Mouse (Mus musculus): ENCODE measurements around the gene Hist1h4c. TPM values are rescaled to one million over a fixed set of nuclear protein-coding genes. Genes with fewer than 3 reads are reported as not detected.

Hist1h4c gene
- polyA plus RNA-seq, 1 experiment from 2014 or later, result 3.7 TPM

DNA sequence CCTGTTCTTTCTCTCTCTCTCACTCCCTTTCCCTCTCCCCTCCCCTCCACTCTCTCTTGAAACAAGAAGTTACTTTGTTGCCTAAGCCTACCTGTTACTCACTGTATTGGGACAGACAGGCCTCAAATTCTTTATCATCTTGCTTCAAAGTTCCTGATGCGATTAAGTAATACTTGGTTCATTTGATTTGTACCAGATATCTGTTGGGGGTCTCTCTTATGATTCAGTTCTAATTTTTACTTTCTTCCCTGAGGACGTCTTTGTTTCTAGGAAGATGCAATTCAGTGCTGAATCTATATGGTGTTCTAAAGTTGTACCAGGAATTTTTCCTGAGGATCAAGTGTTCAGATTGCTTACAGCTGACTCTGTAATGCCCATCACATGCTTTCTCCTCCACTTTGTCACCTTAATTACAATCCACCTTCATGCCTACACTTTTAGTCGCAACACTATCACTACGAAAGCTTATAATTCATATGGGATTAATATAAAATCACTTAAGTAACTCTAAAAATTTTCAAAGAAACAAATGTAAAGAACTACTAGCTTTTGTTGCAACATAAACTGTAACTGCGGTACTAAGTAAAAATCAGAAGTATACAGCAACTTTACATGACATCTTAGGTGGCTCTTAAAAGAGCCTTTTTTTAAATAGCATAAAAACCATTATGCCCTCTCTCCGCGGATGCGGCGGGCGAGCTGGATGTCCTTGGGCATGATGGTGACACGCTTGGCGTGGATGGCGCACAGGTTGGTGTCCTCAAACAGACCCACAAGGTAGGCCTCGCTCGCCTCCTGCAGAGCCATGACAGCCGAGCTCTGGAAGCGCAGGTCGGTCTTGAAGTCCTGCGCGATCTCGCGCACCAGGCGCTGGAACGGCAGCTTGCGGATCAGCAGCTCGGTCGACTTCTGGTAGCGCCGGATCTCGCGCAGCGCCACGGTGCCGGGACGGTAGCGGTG lies 46.4 kb upstream of the Hist1h4c start:
- 1% methylated on average over 16 of the region's 36 CpGs for WGBS
- Histone ChIP-seq H3K27ac (ENCODE audit: low read length) (no peak overlapping the region), H3K27me3 (replicated peaks; ENCODE audit: insufficient read depth, low read length) (no peaks in the 10 kb centered on the region), H3K9me3 (ENCODE audit: low read length) (no peaks in the 10 kb centered on the region), H3K4me3 (ENCODE audit: low read depth, low read length) (peak overlapping the region; percentile 12; the same call in 1 of the 2 replicates), H3K9ac (replicated peaks; ENCODE audit: low read depth) (no peak overlapping the region), H3K4me1 (ENCODE audit: insufficient read depth, low read depth, low read length) (no peaks in the 10 kb centered on the region; the same call in 1 of the 2 replicates), H3K4me2 (replicated peaks; ENCODE audit: low read depth, low read length) (peak overlapping the region; percentile 55), H3K36me3 (ENCODE audit: insufficient read depth, low read length) (no peaks in the 10 kb centered on the region)
- TF ChIP-seq CTCF (IDR thresholded peaks at IDR 0.05), result no peak
- TF ChIP-seq EP300 (IDR thresholded peaks at IDR 0.05), result no peak
- DNase-seq (ENCODE audit: low spot score) (no peak), ATAC-seq (no peak)

GRCm38 (mm10) chr13:23743963-23744362 lies 45.7 kb upstream of the Hist1h4c start:
- no peak for TF ChIP-seq EP300 (IDR thresholded peaks at IDR 0.05)
- no peak for TF ChIP-seq CTCF (IDR thresholded peaks at IDR 0.05)
- Histone ChIP-seq H3K4me3 (ENCODE audit: low read depth, low read length) (no peak overlapping the region), H3K4me2 (replicated peaks; ENCODE audit: low read depth, low read length) (no peak overlapping the region), H3K27ac (ENCODE audit: low read length) (no peak overlapping the region), H3K9me3 (ENCODE audit: low read length) (no peaks in the 10 kb centered on the region), H3K9ac (replicated peaks; ENCODE audit: low read depth) (no peak overlapping the region), H3K27me3 (replicated peaks; ENCODE audit: insufficient read depth, low read length) (no peaks in the 10 kb centered on the region), H3K36me3 (ENCODE audit: insufficient read depth, low read length) (no peaks in the 10 kb centered on the region), H3K4me1 (ENCODE audit: insufficient read depth, low read depth, low read length) (no peaks in the 10 kb centered on the region; the same call in 1 of the 2 replicates)
- ATAC-seq (no peak), DNase-seq (ENCODE audit: low spot score) (no peak)
- 24% methylated on average over 4 of the region's 4 CpGs for WGBS

DNA sequence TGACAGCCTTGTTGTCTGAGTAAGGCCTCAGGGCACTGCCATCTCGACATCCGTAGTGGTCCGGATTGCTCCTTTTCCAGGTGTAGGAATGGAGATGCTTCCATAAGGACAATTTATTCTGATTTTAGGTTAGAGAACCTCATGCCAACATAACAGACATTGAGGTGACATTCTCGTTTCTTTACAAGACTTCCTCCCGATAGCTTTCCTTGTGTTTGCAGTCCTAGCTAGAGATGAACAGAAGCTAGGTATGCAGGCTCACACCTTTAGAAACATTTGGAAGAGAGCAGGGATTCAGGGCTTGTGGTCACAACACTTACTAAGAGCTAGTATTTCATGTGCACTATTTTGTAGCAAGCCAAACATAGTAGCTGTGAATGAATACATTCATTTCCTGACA lies 45.0 kb upstream of the Hist1h4c start:
- Histone ChIP-seq H3K9me3 (ENCODE audit: low read length) (no peaks in the 10 kb centered on the region), H3K9ac (replicated peaks; ENCODE audit: low read depth) (no peak overlapping the region), H3K27me3 (replicated peaks; ENCODE audit: insufficient read depth, low read length) (no peaks in the 10 kb centered on the region), H3K4me1 (ENCODE audit: insufficient read depth, low read depth, low read length) (no peaks in the 10 kb centered on the region; the same call in 1 of the 2 replicates), H3K4me3 (ENCODE audit: low read depth, low read length) (no peak overlapping the region), H3K4me2 (replicated peaks; ENCODE audit: low read depth, low read length) (no peak overlapping the region), H3K27ac (ENCODE audit: low read length) (no peak overlapping the region), H3K36me3 (ENCODE audit: insufficient read depth, low read length) (no peaks in the 10 kb centered on the region)
- no peak for TF ChIP-seq CTCF (IDR thresholded peaks at IDR 0.05)
- no peak for ATAC-seq
- DNase-seq (ENCODE audit: low spot score), result no peak
- WGBS, result 84% methylated on average over 5 of the region's 5 CpGs

DNA sequence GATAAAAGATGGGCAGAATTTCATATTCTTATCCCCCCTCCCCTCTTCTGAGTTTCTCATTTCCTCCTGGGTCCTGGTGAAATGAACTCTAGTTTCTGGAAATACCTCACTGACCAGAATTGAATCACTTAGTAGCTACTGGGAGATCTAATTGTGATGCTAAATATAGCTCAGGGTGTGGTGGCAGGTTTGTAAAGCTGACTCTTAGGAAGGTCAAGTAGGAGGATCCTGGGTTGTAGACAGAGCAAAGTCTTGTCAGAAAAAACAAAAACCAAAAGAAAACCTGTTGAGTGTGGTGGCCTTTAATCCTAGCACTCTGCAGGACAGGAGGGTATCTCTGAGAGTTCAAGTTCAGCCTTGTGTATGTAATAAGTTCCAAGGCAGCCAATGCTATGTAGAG lies 43.8 kb upstream of the Hist1h4c start:
- DNase-seq (ENCODE audit: low spot score) (no peak), ATAC-seq (no peak)
- Histone ChIP-seq H3K36me3 (ENCODE audit: insufficient read depth, low read length) (no peaks in the 10 kb centered on the region), H3K27ac (ENCODE audit: low read length) (no peak overlapping the region), H3K27me3 (replicated peaks; ENCODE audit: insufficient read depth, low read length) (no peaks in the 10 kb centered on the region), H3K9ac (replicated peaks; ENCODE audit: low read depth) (no peak overlapping the region), H3K4me2 (replicated peaks; ENCODE audit: low read depth, low read length) (no peak overlapping the region), H3K9me3 (ENCODE audit: low read length) (no peaks in the 10 kb centered on the region), H3K4me1 (ENCODE audit: insufficient read depth, low read depth, low read length) (no peaks in the 10 kb centered on the region), H3K4me3 (ENCODE audit: low read depth, low read length) (no peak overlapping the region)
- TF ChIP-seq EP300 (IDR thresholded peaks at IDR 0.05) (no peak), CTCF (IDR thresholded peaks at IDR 0.05) (no peak)

- no peaks in the 10 kb centered on the region for H3K4me1 ChIP-seq (ENCODE audit: insufficient read depth, low read depth, low read length)
- no peak overlapping the region for H3K9ac ChIP-seq (replicated peaks; ENCODE audit: low read depth)
- no peak overlapping the region for H3K27ac ChIP-seq (ENCODE audit: low read length)
- no peaks in the 10 kb centered on the region for H3K27me3 ChIP-seq (replicated peaks; ENCODE audit: insufficient read depth, low read length)
- H3K4me3 ChIP-seq (ENCODE audit: low read depth, low read length), result peak overlapping the region; percentile 71; the same call in 1 of the 2 replicates
- no peaks in the 10 kb centered on the region for H3K36me3 ChIP-seq (ENCODE audit: insufficient read depth, low read length)
- H3K4me2 ChIP-seq (replicated peaks; ENCODE audit: low read depth, low read length), result peak overlapping the region; percentile 90
- no peak for ATAC-seq
- no peak for DNase-seq (ENCODE audit: low spot score)
- WGBS, result 55% methylated on average over 5 of the region's 5 CpGs
- TF ChIP-seq EP300 (IDR thresholded peaks at IDR 0.05) (no peak), CTCF (IDR thresholded peaks at IDR 0.05) (no peak)
- H3K9me3 ChIP-seq (ENCODE audit: low read length), result no peaks in the 10 kb centered on the region
Observed at GRCm38 (mm10) chr13:23740910-23741309, 42.7 kb upstream of the Hist1h4c start.

GRCm38 (mm10) chr13:23740256-23740840 lies 42.1 kb upstream of the Hist1h4c start:
- peak overlapping the region; percentile 90 for H3K4me2 ChIP-seq (replicated peaks; ENCODE audit: low read depth, low read length)
- H3K9me3 ChIP-seq (ENCODE audit: low read length), result no peaks in the 10 kb centered on the region
- H3K27ac ChIP-seq (ENCODE audit: low read length), result peak overlapping the region; percentile 97
- DNase-seq (ENCODE audit: low spot score) (no peak), ATAC-seq (no peak)
- H3K27me3 ChIP-seq (replicated peaks; ENCODE audit: insufficient read depth, low read length), result no peaks in the 10 kb centered on the region
- no peaks in the 10 kb centered on the region for H3K36me3 ChIP-seq (ENCODE audit: insufficient read depth, low read length)
- H3K4me3 ChIP-seq (ENCODE audit: low read depth, low read length), result peak overlapping the region; percentile 71
- no peaks in the 10 kb centered on the region for H3K4me1 ChIP-seq (ENCODE audit: insufficient read depth, low read depth, low read length)
- TF ChIP-seq EP300 (IDR thresholded peaks at IDR 0.05) (no peak), CTCF (IDR thresholded peaks at IDR 0.05) (no peak)
- 17% methylated on average over 13 of the region's 13 CpGs for WGBS
- peak overlapping the region; percentile 86 for H3K9ac ChIP-seq (replicated peaks; ENCODE audit: low read depth)

Data from lung, postnatal 0 days (tissue).